Mouse (Mus musculus) cerebellum, adult 2 months (tissue): ENCODE measurements around the gene Ptcd3.

Source experiments
- CTCF ChIP-seq: fragments of 200-500 bp; IDR thresholded peaks from 2 replicates; pipeline ENCODE4 v1.5.1; 2011; ENCODE audit warnings: low read depth, mild to moderate bottlenecking, control low read depth, low read length, moderate library complexity, borderline replicate concordance; ENCODE audit not compliant: insufficient read depth
- POLR2A ChIP-seq: fragments of 200-500 bp; IDR thresholded peaks from 2 replicates; pipeline ENCODE4 v1.6.1; 2011; ENCODE audit warnings: low read length, control low read depth, borderline replicate concordance; ENCODE audit not compliant: insufficient read depth

DNA sequence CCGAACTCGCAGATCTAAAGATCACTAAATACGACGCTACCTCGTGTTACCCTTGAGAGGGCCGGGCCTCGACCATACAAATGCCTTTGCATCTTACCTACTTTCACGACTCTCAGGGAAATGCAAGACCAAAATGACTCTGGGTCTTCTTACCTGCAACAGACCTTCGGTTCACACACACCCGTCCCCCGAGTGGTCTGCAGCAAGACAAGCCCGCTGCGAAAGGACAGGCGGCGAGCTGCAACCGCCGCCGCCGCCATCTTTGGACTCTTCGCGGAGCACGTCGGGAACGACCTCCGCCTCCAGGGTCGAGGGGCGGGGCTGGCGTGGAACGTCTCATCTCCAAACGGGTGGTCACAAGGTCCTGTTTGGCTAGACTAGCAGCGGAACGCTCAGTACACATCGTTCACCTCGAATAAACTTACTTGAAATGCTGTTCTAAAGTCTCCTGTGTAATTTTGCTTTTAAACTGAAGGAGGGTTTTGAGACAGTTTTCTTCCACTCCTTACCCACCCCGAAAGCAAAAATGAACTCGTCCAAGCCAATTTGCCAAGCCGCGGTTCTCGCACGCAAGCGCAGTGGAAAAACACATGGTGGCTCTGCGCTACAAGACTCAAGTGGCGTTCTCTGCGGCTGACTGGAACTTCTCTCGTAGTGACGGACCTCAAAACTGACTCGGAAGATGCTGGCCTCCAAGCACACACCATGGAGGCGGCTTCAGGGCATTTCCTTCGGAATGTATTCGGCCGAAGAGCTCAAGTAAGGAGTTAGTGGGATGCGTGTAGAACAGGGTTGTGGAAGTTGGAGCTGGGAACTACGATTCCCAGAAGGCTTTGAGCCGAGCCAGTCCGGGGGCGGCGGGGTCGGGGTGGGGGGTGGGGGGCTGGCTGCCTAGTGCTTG, at the start of gene Ptcd3, which contains the start of gene Polr1a:
- no peak for TF ChIP-seq CTCF
- peak; percentile 72 for TF ChIP-seq POLR2A
